Mouse (Mus musculus): ENCODE measurements around the gene Prkcsh. TPM values are rescaled to one million over a fixed set of nuclear protein-coding genes. Genes with fewer than 3 reads are reported as not detected.

Gene Prkcsh
- total RNA-seq, 1 experiment from 2014 or later, result 60.8 TPM

DNA sequence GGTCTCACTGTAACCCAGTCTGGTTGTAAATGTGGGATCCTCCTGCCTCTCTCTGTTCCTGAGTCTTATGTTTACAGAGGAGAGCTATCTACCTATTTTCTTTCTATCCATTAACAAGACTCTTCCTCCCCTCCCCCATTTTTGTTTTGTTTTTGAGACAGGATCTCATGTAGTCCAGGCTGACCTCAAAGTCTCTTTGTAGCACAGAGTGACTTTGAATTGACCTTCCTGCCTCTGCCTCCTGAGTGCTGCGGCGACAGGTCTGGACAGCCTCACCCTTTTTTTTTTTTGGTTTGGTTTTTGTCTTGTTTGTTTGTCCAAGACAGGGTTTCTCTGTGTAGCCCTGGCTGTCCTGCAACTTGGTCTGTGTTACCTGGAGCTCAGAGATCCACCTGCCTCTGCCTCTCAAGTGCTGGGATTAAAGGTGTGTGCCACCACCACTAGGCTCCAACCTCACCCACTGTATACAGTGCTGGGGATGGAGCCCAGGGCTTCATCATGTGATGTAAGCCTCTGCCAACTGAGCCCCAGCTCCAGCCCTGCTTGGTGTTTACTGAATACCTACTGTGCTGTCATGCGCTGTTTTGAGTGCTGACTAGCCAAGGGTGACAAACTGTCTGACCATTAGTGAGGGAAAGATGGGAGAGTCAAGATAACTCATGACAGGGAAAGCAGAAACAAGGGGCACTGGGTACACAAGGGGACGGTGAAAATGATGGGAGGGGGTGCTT lies 24.0 kb upstream of the Prkcsh start:
- ATAC-seq (replicated peaks; ENCODE audit: insufficient number of reproducible peaks, low FRiP score, low TSS enrichment, poor library complexity, severe bottlenecking), result no peak

DNA sequence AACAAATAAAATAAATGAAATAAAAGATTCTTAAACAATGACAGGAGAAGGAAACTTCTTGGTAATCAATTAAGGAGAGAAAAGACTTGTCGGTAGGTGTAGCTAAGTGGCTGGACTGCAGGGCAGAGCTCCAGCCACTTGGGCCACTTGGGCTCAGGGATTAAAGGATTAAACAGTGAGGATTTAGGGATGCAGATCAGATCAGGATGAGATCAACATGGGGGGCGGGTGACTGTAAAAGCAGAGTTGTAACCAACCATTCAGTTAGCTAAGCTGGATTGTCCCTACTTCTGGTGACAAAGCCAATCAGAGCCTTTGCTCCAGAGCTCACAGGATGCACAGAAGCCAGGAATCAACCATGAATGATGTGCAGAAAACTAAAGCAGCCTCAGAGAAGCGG lies 18.7 kb upstream of the Prkcsh start:
- ATAC-seq (replicated peaks; ENCODE audit: insufficient number of reproducible peaks, low FRiP score, low TSS enrichment, poor library complexity, severe bottlenecking), result no peak

DNA sequence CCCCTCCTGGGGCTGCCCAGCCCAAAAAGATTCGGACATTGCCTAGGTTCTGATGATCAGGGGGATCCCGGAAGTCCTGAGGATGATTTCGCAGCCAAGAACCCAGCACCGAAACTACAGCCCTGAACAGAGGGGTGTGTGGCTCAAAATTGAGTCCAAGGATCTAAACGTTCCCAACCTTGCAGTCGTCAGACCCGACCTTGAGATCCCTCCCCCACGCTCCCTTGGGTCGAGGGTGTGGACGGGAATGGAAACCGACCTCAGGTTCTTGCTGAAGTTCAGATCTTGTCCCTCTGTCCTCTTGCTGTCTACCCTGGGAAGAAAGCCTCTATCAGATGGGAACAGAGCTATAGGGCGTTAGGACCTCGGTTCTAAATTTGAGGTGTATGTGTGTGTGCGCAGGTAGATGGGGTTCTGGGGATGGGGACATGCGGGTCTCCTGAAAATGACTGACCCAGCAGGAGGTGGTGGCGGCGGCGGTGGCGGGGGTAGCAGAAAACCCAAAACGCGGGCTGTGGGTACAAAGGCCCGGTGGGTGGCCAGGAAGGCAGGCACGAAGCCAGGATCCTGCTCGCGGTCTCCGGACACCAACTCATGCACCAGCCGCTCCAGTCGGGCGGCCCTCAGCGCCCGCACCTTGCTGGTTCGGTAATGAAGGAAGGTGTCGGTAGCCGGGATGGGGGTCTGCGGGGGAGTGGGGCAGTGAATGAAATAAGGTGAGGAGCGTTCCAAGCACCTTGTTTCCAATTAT lies 14.8 kb upstream of the Prkcsh start:
- ATAC-seq (replicated peaks; ENCODE audit: insufficient number of reproducible peaks, low FRiP score, low TSS enrichment, poor library complexity, severe bottlenecking), result no peak

DNA sequence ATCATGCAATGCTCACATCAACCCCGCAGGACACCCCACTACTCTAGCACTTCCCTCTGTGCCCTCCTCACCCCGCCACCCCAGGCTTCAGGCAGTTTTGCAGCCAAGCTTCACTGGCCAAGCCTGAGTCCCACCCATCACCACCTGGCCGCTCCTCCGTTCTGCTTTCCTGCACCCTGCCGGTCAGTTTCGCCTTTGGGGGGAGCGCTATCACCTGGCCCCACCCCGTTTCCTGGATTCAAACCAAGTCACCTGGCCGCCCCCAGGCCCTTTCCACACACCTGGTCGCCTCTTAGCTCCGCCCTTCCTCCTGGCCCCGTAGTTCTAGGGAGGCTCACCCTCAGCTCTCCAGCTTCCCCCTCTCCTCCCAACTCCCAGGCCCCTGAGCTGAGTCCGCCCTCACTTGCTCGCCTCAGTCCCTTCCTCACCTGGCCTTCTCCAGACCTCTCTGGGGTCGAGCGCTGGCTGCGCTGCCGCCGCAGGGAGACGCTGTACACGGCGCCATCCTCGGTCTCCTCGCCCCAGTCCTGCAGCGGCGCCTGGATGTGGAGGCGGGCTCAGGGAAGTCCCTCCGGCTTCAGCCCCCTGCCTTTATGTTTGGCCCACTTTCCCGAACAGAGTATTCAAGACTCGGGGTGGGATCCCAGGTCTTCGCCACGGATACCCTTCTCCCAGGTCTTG lies 14.0 kb upstream of the Prkcsh start:
- no peak for ATAC-seq (replicated peaks; ENCODE audit: insufficient number of reproducible peaks, low FRiP score, low TSS enrichment, poor library complexity, severe bottlenecking)

DNA sequence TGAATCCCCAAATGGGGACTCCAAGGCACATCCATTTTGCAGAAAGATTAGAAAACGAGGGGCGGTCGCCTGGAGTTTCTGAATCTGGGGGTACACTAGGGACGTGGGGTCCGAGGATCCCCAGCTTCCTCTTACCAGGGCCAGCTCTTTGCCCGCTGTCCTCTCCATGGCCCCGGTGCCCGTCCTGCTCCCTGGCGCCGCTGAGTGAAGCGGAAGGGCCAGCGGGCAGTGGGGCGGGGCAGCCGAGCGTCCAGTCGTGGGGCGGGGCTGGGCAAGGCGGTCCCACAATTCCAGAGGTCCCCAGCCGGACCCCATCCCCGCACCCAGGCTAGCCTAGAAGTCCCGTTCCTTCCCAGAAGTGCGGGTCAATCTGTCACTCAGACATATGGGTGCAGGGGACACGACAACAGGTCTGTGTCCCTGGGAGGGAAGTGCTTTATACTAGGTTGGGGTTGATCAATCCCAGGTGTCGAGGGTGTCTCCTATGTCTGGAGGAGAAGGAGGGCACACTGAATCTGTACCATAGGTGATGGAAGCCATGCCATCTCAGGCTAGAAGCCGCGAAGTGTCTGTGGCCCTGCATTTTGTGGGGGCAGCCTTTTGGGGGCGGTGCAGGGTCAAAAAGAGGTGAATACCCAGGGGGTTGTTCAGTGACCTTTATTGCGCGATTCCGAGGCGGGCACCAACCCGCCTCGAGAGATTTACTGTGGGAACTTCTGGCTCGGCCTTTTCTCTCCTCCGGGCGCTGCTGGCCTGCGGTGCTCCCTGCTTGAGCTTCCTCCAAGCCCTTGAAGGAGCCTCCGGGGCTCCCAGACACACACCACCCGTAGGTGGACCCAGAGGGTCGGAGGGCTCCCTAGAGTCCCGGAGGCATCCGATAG lies 13.1 kb upstream of the Prkcsh start, which contains the start of gene Rgl3:
TSS of gene Rgl3 (minus strand) at position 217 of the 881 bp plus-strand sequence.
- ATAC-seq (replicated peaks; ENCODE audit: insufficient number of reproducible peaks, low FRiP score, low TSS enrichment, poor library complexity, severe bottlenecking), result no peak

DNA sequence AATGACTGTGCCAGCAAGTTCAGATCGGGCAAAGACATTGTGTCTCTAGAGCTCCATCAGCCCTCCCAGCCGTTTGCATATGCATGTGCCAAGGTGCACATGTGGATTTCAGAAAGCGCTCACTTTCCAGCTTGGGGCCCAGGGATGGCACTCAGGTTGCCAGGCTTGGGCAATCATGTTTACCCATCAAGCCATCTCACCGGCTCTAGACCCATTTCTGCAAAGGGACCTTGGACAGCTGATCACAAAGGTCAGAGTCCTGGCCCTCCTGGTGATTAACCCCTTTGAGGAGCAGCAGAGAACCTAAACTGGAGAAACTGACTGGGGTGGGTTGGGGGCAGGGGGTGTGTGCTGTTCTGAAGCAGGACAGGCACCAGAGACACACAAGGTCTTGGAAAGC lies 10.4 kb upstream of the Prkcsh start:
- ATAC-seq (replicated peaks; ENCODE audit: insufficient number of reproducible peaks, low FRiP score, low TSS enrichment, poor library complexity, severe bottlenecking), result no peak

DNA sequence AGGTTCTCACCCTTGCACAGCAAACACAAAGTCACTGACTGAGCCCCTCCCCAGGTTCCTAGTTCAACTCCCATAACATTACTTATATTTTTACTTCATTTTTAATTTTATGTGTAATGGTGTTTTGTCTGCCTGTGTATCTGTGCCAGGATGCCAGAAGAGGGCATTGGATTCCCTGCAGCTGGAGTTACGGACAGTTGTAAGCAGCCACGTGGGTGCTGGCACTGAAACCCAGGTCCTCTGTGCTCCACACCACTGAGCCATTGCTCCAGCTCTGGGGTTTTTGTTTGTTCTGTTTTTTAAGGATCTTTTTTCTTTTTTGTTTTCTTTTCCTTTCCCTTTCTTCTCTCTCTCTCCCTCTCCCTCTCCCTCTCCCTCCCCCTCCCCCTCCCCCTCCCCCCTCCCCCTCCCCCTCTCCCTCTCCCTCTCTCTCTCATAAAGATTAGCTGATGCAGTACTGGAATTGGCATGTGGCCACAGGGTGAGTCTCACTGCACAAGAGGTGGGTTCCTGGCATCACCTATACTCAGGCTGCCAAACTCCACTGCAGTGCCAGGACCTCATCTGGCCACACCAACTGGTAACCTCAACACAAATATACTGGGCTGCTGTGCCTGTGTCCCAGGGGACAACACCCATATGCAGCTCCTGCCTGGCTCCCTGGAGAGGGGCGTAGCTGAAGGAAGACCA lies 6.3 kb upstream of the Prkcsh start:
- ATAC-seq (replicated peaks; ENCODE audit: insufficient number of reproducible peaks, low FRiP score, low TSS enrichment, poor library complexity, severe bottlenecking), result no peak

DNA sequence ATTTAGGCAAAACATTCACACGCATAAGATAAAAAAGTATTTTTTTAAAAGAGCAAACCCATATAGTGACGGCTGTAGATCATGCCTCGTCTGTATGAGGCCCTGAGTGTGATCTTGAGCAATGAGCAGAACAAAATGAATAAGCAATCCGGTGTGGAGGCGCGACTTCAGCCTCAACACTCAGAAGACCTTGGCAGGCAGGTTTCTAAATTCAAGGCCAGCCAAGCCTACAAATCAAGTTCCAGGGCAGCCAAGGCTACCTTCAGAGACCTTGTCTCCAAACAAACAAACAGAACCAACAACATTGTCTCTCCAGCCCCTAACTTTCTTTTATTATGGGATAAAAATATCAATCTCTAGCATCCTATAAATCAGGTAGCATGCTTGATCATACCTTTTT lies 2.3 kb upstream of the Prkcsh start:
- no peak for ATAC-seq (replicated peaks; ENCODE audit: insufficient number of reproducible peaks, low FRiP score, low TSS enrichment, poor library complexity, severe bottlenecking)

DNA sequence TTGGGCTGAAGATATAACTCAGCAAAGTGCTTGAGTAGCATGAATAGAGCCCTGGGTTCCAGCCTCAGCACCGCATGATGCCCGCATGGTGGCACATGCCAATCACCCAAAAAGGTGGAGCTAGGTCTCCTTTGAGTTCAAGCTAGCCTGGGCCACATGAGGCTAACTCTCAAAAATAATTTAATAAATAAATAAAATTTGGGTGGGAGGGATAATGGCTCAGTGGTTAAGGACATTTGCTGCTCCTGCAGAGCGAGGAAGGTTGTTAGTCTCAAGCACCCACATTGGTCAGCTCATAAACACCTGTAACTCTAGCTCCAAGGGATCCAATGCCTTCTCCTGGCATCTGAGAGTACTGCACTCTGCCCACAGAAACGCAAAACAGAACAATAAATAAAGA lies 973 bp upstream of the Prkcsh start:
- no peak for ATAC-seq (replicated peaks; ENCODE audit: insufficient number of reproducible peaks, low FRiP score, low TSS enrichment, poor library complexity, severe bottlenecking)

DNA sequence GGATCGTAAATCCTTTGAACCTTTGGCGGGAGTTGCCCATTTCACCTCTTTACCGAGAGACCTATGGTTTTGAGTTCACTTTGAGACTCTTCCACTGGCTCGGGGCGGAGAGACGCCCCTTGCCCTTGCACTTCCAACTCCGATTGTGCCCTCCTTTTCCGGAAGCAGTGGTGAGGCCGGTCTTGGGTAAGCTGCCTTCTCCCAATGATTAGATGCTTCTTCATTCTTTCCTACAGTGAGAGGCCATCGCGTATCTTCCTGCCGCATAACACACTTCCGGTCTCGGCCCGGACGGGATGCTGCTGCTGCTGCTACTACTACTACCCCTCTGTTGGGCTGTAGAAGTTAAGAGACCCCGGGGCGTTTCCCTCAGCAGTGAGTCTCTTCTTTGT lies 553 bp downstream of the Prkcsh start:
- ATAC-seq (replicated peaks; ENCODE audit: insufficient number of reproducible peaks, low FRiP score, low TSS enrichment, poor library complexity, severe bottlenecking), result no peak; the same call in 1 of the 2 replicates

DNA sequence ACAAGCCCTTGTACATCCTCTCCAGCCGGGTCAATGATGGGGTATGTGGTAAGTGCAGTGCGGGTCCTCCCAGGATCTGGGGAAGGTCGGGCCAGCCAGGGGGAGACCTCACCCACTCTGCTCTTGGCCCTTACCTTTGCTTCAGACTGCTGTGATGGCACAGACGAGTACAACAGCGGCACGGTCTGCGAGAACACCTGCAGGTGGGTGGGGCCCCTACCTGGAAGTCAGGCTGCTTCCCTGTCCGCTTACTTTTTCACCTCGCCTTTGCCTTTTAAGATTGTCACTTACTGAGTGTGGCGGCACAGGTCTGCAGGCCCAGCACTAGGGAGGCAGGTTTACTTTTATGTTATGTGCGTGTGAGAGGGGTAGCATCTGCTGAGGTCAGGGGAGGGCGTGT lies 1.9 kb downstream of the Prkcsh start:
- ATAC-seq (replicated peaks; ENCODE audit: insufficient number of reproducible peaks, low FRiP score, low TSS enrichment, poor library complexity, severe bottlenecking), result no peak

DNA sequence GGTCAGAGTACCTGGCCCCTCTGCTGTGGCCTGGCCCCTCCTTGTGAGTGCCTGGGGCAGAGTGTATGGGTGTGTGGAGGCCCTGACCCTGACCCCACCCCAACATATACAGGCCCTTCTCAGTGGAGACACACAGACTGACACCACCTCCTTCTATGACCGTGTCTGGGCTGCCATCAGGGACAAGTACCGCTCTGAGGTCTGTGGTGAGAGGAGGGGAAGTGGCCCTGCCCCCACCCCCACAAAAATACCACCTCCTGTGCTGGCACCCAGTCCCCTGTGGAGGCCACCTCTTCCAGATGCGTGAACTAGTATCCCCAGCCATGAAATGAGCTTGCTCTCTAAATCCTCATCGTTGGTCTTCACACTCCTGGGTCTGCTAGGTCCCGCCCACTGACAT lies 8.4 kb downstream of the Prkcsh start:
- ATAC-seq (replicated peaks; ENCODE audit: insufficient number of reproducible peaks, low FRiP score, low TSS enrichment, poor library complexity, severe bottlenecking), result no peak

DNA sequence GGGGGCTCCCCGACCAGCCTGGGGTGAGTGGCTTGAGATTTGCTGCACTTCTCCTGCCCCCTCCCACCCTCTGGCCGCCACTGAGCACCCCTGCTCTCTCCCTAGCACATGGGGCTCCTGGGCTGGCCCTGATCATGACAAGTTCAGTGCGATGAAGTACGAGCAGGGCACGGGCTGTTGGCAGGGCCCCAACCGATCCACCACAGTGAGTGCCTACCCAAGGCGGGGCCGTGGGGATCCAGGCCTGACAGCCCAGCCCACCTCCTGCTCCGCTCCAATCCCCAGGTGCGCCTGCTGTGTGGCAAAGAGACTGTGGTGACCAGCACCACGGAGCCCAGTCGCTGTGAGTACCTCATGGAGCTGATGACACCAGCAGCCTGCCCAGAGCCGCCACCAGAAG lies 10.1 kb downstream of the Prkcsh start:
- no peak for ATAC-seq (replicated peaks; ENCODE audit: insufficient number of reproducible peaks, low FRiP score, low TSS enrichment, poor library complexity, severe bottlenecking)

DNA sequence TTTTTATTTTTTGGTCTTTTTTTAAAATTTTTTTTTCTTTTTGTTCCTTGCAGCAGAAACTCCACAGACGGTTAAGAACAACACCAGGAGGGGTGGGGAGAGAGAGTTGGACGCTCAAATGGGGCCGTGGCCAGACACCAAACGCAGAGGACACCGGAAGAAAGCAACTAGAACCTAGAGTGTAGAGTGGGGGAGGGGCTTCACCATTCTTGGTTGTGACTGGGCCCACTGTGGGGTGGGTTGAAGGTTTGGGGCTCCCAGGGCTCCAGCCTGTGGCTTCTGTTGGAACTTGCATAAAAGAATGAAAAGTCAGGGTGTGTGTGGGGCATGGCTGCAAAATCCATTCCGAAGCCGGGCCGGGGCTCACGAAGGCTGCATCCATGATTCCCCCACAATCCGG lies 13.6 kb downstream of the Prkcsh start:
- ATAC-seq (replicated peaks; ENCODE audit: insufficient number of reproducible peaks, low FRiP score, low TSS enrichment, poor library complexity, severe bottlenecking), result no peak

DNA sequence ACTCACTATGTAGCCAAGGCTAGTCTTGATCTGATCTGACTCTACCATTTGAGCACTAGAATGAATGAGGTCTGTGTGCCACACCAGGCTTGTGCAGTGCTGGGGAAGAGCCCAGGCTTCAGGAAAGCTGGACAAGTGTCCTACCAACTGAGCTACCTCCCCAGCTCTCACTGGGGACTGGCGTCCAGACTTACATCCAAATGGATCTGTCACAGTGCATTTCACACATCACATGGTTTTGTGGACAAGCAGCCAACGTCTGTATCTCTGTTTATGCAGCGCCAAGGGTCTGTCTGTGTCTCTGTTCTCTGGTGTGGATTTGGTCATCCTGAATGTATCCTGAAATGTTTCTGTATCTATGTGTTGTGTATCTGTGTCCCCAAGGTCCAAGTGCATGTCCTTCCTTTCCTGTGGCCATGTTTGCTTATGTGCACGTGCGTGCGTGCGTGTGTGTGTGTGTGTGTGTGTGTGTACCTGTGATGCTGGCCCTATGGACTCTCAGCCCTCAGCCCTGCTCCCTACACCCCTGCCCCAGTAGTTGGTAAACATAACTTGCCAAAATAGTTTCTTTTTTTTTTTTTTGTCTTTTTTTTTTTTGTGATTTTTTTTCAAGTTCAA lies 14.7 kb downstream of the Prkcsh start:
- no peak for ATAC-seq (replicated peaks; ENCODE audit: insufficient number of reproducible peaks, low FRiP score, low TSS enrichment, poor library complexity, severe bottlenecking)

DNA sequence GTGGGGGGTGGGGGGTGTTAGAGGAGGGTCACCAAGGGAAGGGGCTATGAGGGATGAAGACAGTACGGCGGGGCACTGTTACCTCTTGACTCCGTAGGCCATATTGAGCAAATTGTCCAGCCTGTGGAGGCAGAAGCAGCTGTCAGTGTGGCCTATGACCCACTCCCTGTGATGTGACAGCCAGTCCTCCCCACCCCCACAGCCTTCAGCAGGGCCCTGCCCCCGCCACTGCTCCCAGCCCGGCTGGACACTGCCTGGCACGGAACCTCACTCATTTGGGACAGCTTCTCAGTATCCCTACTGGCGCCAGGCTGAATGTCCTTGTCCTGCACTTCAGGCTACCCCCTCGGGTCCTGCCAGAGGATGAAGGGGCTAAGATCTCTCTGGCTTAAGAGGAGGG lies 22.0 kb downstream of the Prkcsh start:
- ATAC-seq (replicated peaks; ENCODE audit: insufficient number of reproducible peaks, low FRiP score, low TSS enrichment, poor library complexity, severe bottlenecking), result no peak

DNA sequence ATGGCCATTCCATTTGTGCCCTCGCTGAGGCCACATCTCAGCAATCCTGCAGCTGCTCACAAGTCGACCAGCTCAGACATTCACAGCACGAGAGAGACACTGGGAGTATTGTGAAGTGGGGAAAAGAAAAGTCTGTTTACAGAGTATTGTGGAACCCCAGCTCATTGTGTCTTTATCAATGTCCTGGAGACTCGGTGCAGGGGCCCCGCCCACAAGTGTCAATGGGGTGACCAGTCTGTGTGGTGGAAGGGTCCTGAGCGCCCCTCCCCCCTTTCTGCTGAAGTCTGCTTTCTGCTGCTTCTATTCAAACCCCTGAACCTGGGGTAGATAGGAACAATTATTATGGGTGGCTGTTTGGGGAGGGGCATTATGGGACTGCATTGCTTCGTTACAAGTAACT lies 25.9 kb downstream of the Prkcsh start:
- no peak for ATAC-seq (replicated peaks; ENCODE audit: insufficient number of reproducible peaks, low FRiP score, low TSS enrichment, poor library complexity, severe bottlenecking)

DNA sequence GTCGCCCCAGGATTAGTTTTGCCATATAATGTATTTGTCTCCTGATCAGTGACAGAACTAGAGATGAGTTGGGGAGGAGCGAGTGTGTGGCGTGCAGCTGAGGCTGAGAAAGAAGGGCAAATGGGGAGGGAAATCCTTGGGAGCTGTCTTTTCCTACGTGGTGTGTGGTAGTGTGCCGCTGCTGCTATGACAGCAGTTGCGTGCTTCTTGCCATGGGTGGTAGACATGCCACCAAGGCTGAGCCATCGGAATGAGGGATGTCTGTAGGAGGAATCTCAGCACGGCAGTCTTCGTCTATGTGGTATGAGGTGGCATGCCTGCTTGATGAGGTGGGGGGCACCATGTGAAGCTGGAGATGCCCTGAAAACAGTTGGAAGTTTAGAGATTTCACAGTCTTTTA lies 27.8 kb downstream of the Prkcsh start:
- ATAC-seq (replicated peaks; ENCODE audit: insufficient number of reproducible peaks, low FRiP score, low TSS enrichment, poor library complexity, severe bottlenecking), result no peak

Measured in monocyte, adult 5-6 weeks (primary cell).